Mouse (Mus musculus) left cerebral cortex, postnatal 25 days (tissue): ENCODE results near the gene 5430427O19Rik. TPM values are rescaled to one million over a fixed set of nuclear protein-coding genes. Genes with fewer than 3 reads are reported as not detected.

Source experiments
- total RNA-seq, 2 experiments: library from RNA; stranded (reverse); gene quantifications; 2 replicates each; pipeline ENCODE4 v1.2.3; 2021

Gene 5430427O19Rik
- total RNA-seq, 2 experiments from 2014 or later, result 0.09 to 0.18 TPM

Other genes with a start within 250 kb of the 5430427O19Rik start
- gene Gk, start 93.5 kb upstream of the 5430427O19Rik start, total RNA-seq, result 10 to 100 TPM; 23.3 to 24.4 TPM
- gene Samt3, start 173.8 kb downstream of the 5430427O19Rik start, total RNA-seq, result not detected